Mouse (Mus musculus) midbrain, postnatal 0 days (tissue): ENCODE results near the gene Hacd3. TPM values are rescaled to one million over a fixed set of nuclear protein-coding genes. Genes with fewer than 3 reads are reported as not detected.
A peak's percentile ranks its signal among the peaks of the same experiment; 100 is the strongest.

Experiments
- ATAC-seq: fragments of 200-750 bp; cut with Nextera tagmentation; 2 replicates; pipeline ENCODE4 v1.8.0; 2017; ENCODE audit warnings: moderate number of reproducible peaks, mild to moderate bottlenecking, moderate TSS enrichment, moderate library complexity; ENCODE audit not compliant: low FRiP score
- DNase-seq: peaks from one replicate; pipeline ENCODE4 v3.0.0-alpha.2; 2015; ENCODE audit warnings: low spot score
- H3K27ac ChIP-seq: fragments of 300-500 bp; sonication (generic); 2 replicates; pipeline ENCODE4 v1.5.1; 2014; ENCODE audit warnings: low read depth, mild to moderate bottlenecking, low read length, mixed read lengths
- H3K27me3 ChIP-seq: fragments of 300-500 bp; sonication (generic); 2 replicates; pipeline ENCODE4 v1.6.1; 2014; ENCODE audit warnings: low read length, control low read depth, mixed read lengths; ENCODE audit not compliant: insufficient read depth
- H3K36me3 ChIP-seq: fragments of 300-500 bp; sonication (generic); 2 replicates; pipeline ENCODE4 v1.6.1; 2014; ENCODE audit warnings: low read length, control low read depth, mixed read lengths; ENCODE audit not compliant: insufficient read depth
- H3K4me1 ChIP-seq: fragments of 300-500 bp; sonication (generic); 2 replicates; pipeline ENCODE4 v1.6.1; 2014; ENCODE audit warnings: mild to moderate bottlenecking, control low read depth, antibody characterized with exemption, low read length, mixed read lengths; ENCODE audit not compliant: insufficient read depth
- H3K4me2 ChIP-seq: fragments of 300-500 bp; sonication (generic); 2 replicates; pipeline ENCODE4 v1.6.1; 2014; ENCODE audit warnings: low read depth, mild to moderate bottlenecking, low read length, mixed read lengths; ENCODE audit not compliant: poor library complexity, severe bottlenecking
- H3K4me3 ChIP-seq: fragments of 300-500 bp; sonication (generic); 2 replicates; pipeline ENCODE4 v1.5.1; 2014; ENCODE audit warnings: low read depth, mild to moderate bottlenecking, low read length, moderate library complexity
- H3K9ac ChIP-seq: fragments of 300-500 bp; sonication (generic); replicated peaks from 2 replicates; pipeline ENCODE4 v1.6.1; 2014; ENCODE audit warnings: mild to moderate bottlenecking, low read length, moderate library complexity, mixed read lengths; ENCODE audit not compliant: poor library complexity, severe bottlenecking
- H3K9me3 ChIP-seq: fragments of 300-500 bp; sonication (generic); 2 replicates; pipeline ENCODE4 v1.6.1; 2016; ENCODE audit warnings: low read length, control low read depth
- CTCF ChIP-seq: IDR thresholded peaks from 2 replicates; pipeline ENCODE4 v1.5.1; 2016; ENCODE audit warnings: antibody characterized with exemption, mild to moderate bottlenecking
- WGBS: fragments of 180-500 bp; shearing (Covaris S2); extraction: QIAGEN DNeasy Blood & Tissue Kit; methylation state at CpG from one replicate; pipeline ENCODE4 v1.1.7; 2014; 5-methylcytosine and 5-hydroxymethylcytosine counted together
- polyA plus RNA-seq: library from polyadenylated mRNA; unstranded; fragments of >200 nt; fragmentation: Nextera tagmentation; extraction: Ambion mirVana; gene quantifications from 2 replicates; pipeline ENCODE4 v1.2.1, GENCODE M21; 2015
- total RNA-seq: library from RNA; depleted of rRNA; stranded (reverse); fragments of >200 nt; gene quantifications from 2 replicates; pipeline ENCODE4 v1.2.3, GENCODE M21; 2014

The Hacd3 gene
- total and polyA plus RNA-seq, 2 experiments from 2014 or later, result 186 to 204 TPM

DNA sequence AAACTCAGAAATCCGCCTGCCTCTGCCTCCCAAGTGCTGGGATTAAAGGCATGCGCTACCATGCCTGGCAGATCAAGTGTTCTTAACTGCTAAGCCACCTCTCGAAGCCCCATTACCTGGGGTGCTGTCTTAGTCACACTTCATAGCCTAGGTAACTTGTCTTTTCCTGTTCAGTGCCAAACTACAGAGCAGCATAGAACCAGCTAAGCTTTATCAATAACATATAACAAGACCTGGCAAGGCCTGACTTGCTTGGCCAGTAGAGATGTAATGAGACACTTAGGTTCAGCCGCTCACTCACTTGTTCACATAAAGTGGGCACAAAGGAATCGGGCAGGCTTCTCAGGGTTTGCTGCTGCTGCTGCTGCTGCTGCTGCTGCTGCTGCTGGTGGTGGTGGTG lies 6.8 kb upstream of the Hacd3 start:
- ATAC-seq (no peak), DNase-seq (no peak)
- Histone ChIP-seq H3K27me3 (no peaks in the 10 kb centered on the region), H3K4me2 (no peak overlapping the region), H3K9ac (no peak overlapping the region), H3K4me1 (peaks cover 4% of the 10 kb centered on the region; the same call in 1 of the 2 replicates), H3K9me3 (no peaks in the 10 kb centered on the region), H3K4me3 (no peak overlapping the region), H3K27ac (no peak overlapping the region), H3K36me3 (no peaks in the 10 kb centered on the region)
- WGBS, result 93% methylated on average over 5 of the region's 5 CpGs
- TF ChIP-seq CTCF, result no peak

- H3K4me3 ChIP-seq, result no peak overlapping the region
- 79% methylated on average over 7 of the region's 7 CpGs for WGBS
- ATAC-seq, result no peak
- no peak for TF ChIP-seq CTCF
- no peaks in the 10 kb centered on the region for H3K4me1 ChIP-seq
- H3K27ac ChIP-seq, result no peak overlapping the region
- no peak overlapping the region for H3K4me2 ChIP-seq
- no peaks in the 10 kb centered on the region for H3K36me3 ChIP-seq
- H3K27me3 ChIP-seq, result no peaks in the 10 kb centered on the region
- H3K9me3 ChIP-seq, result no peaks in the 10 kb centered on the region
- H3K9ac ChIP-seq, result no peak overlapping the region
- no peak for DNase-seq
These were observed 5.7 kb upstream of the Hacd3 start for GRCm38 (mm10) chr9:65027241-65027640.

- Histone ChIP-seq H3K27me3 (no peaks in the 10 kb centered on the region), H3K36me3 (no peaks in the 10 kb centered on the region), H3K4me2 (no peak overlapping the region), H3K9me3 (no peaks in the 10 kb centered on the region), H3K4me3 (no peak overlapping the region), H3K9ac (no peak overlapping the region), H3K4me1 (peaks cover 15% of the 10 kb centered on the region; the same call in 1 of the 2 replicates), H3K27ac (no peak overlapping the region)
- TF ChIP-seq CTCF, result no peak
- DNase-seq, result no peak
- 93% methylated on average over 3 of the region's 3 CpGs for WGBS
- ATAC-seq, result no peak
These were observed 2.0 kb upstream of the Hacd3 start for GRCm38 (mm10) chr9:65023447-65023846.

- TF ChIP-seq CTCF, result peak; percentile 20; the same call in 1 of the 2 replicates
- DNase-seq (no peak), ATAC-seq (no peak)
- Histone ChIP-seq H3K9ac (no peak overlapping the region), H3K27me3 (no peaks in the 10 kb centered on the region), H3K27ac (peak overlapping the region; percentile 85; the same call in 1 of the 2 replicates), H3K4me2 (no peak overlapping the region), H3K36me3 (no peaks in the 10 kb centered on the region), H3K9me3 (no peaks in the 10 kb centered on the region), H3K4me3 (no peak overlapping the region), H3K4me1 (peaks cover 22% of the 10 kb centered on the region; the same call in 1 of the 2 replicates)
- WGBS, result 63% methylated on average over 4 of the region's 4 CpGs
These were observed 1.2 kb upstream of the Hacd3 start for GRCm38 (mm10) chr9:65022580-65023135.

DNA sequence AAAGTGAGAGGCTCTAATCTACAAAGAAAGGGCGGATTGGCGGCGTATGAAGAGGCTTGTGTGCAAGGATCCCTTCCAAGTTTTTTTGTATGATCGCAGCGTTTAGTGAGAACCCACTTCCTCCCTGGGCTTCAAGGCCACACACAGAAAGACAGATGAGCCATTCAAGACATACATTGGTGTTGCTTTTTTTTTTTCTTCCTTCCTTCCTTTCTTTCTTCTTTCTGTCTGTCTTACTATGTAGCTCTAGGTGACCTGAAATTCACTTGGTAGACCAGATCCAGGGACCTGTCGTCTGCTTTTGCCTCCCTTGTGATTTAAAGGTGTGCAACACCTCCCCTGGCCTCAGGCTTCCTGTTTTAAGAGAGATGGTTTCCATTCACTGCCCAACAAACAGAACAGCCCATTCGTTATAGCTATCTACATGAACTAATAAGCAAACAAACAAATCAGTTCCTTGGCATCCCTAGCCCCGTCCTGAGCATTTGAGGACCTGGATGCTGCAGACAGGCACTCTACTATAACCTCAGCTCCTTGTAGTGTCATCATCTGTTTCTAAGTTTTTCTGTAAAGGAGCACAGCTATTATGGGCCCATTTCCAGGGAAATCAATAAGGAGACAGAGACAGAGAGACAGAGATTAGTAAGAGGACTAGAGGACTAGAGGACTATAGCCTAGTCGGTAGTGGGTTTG lies 540 bp upstream of the Hacd3 start:
- no peaks in the 10 kb centered on the region for H3K27me3 ChIP-seq
- ATAC-seq (no peak; the same call in 1 of the 2 replicates), DNase-seq (no peak)
- no peaks in the 10 kb centered on the region for H3K36me3 ChIP-seq
- no peak for TF ChIP-seq CTCF
- peak overlapping the region; percentile 76 for H3K4me2 ChIP-seq
- H3K9ac ChIP-seq, result peak overlapping the region; percentile 74
- 16% methylated on average over 9 of the region's 9 CpGs for WGBS
- peaks cover 28% of the 10 kb centered on the region; the same call in 1 of the 2 replicates for H3K4me1 ChIP-seq
- H3K27ac ChIP-seq, result peak overlapping the region; percentile 85
- peak overlapping the region; percentile 69 for H3K4me3 ChIP-seq
- no peaks in the 10 kb centered on the region for H3K9me3 ChIP-seq

- TF ChIP-seq CTCF, result no peak
- H3K9me3 ChIP-seq, result no peaks in the 10 kb centered on the region
- peak overlapping the region; percentile 76 for H3K4me2 ChIP-seq
- ATAC-seq (no peak), DNase-seq (no peak)
- peak overlapping the region; percentile 74; the same call in 1 of the 2 replicates for H3K9ac ChIP-seq
- no peaks in the 10 kb centered on the region for H3K36me3 ChIP-seq
- H3K4me1 ChIP-seq, result peaks cover 36% of the 10 kb centered on the region
- WGBS, result 65% methylated on average over 4 of the region's 4 CpGs
- H3K27me3 ChIP-seq, result no peaks in the 10 kb centered on the region
- no peak overlapping the region for H3K27ac ChIP-seq
- peak overlapping the region; percentile 69 for H3K4me3 ChIP-seq
These were observed 1.4 kb downstream of the Hacd3 start for GRCm38 (mm10) chr9:65020128-65020527.
